Mouse (Mus musculus) heart, embryonic 15.5 days (tissue): Measurements from ENCODE around the gene Pnpo. TPM values are rescaled to one million over a fixed set of nuclear protein-coding genes. Genes with fewer than 3 reads are reported as not detected.

Experiments
- ATAC-seq: fragments of 200-750 bp; cut with Nextera tagmentation; replicated peaks from 2 replicates; pipeline ENCODE4 v1.8.0; 2017; ENCODE audit warnings: low read depth, moderate TSS enrichment; ENCODE audit not compliant: insufficient number of reproducible peaks, insufficient read depth, low FRiP score
- H3K27ac ChIP-seq: fragments of 300-500 bp; sonication (generic); 2 replicates; pipeline ENCODE4 v1.5.1; 2015; ENCODE audit warnings: mild to moderate bottlenecking, inconsistent platforms
- H3K27me3 ChIP-seq: fragments of 300-500 bp; sonication (generic); 2 replicates; pipeline ENCODE4 v1.6.1; 2015; ENCODE audit warnings: inconsistent platforms
- H3K36me3 ChIP-seq: fragments of 300-500 bp; sonication (generic); 2 replicates; pipeline ENCODE4 v1.6.1; 2015; ENCODE audit warnings: mild to moderate bottlenecking, inconsistent platforms
- H3K4me1 ChIP-seq: fragments of 300-500 bp; sonication (generic); replicated peaks from 2 replicates; pipeline ENCODE4 v1.6.1; 2015; ENCODE audit warnings: inconsistent platforms
- H3K4me2 ChIP-seq: fragments of 300-500 bp; sonication (generic); 2 replicates; pipeline ENCODE4 v1.6.1; 2015; ENCODE audit warnings: inconsistent platforms, mild to moderate bottlenecking, moderate library complexity
- H3K4me3 ChIP-seq: fragments of 300-500 bp; sonication (generic); 2 replicates; pipeline ENCODE4 v1.5.1; 2015; ENCODE audit warnings: mild to moderate bottlenecking, inconsistent platforms
- H3K9ac ChIP-seq: fragments of 300-500 bp; sonication (generic); 2 replicates; pipeline ENCODE4 v1.6.1; 2015; ENCODE audit warnings: mild to moderate bottlenecking, inconsistent platforms
- H3K9me3 ChIP-seq: fragments of 300-500 bp; sonication (generic); replicated peaks from 2 replicates; pipeline ENCODE4 v1.6.1; 2016; ENCODE audit warnings: inconsistent platforms
- WGBS: fragments of 180-500 bp; shearing (Covaris S2); methylation state at CpG from one replicate; pipeline ENCODE4 v1.1.7; 2015; ENCODE audit warnings: mixed read lengths; 5-methylcytosine and 5-hydroxymethylcytosine counted together
- polyA plus RNA-seq: library from polyadenylated mRNA; unstranded; fragments of >200 nt; fragmentation: Nextera tagmentation; extraction: Ambion mirVana; gene quantifications from 2 replicates; pipeline ENCODE4 v1.2.1, GENCODE M21; 2015

The Pnpo gene
- polyA plus RNA-seq, 1 experiment from 2014 or later, result 65.2 TPM

- Histone ChIP-seq H3K27ac (no peak overlapping the region), H3K9ac (no peak overlapping the region), H3K4me3 (no peak overlapping the region), H3K36me3 (no peaks in the 10 kb centered on the region), H3K4me2 (no peak overlapping the region), H3K27me3 (peaks cover 18% of the 10 kb centered on the region), H3K9me3 (no peaks in the 10 kb centered on the region), H3K4me1 (peaks cover 19% of the 10 kb centered on the region)
- 82% methylated on average over 13 of the region's 13 CpGs for WGBS
- no peak for ATAC-seq
These were observed 10.1 kb downstream of the Pnpo start for GRCm38 (mm10) chr11:96933562-96934276.

- no peak overlapping the region for H3K4me2 ChIP-seq
- no peak overlapping the region for H3K4me3 ChIP-seq
- H3K9ac ChIP-seq, result no peak overlapping the region
- H3K27ac ChIP-seq, result no peak overlapping the region
- no peaks in the 10 kb centered on the region for H3K9me3 ChIP-seq
- H3K36me3 ChIP-seq, result no peaks in the 10 kb centered on the region
- no peak for ATAC-seq
- H3K27me3 ChIP-seq, result peaks cover 30% of the 10 kb centered on the region
- 38% methylated on average over 8 of the region's 8 CpGs for WGBS
- H3K4me1 ChIP-seq, result peaks cover 16% of the 10 kb centered on the region
These were observed 12.3 kb downstream of the Pnpo start for GRCm38 (mm10) chr11:96931327-96932062.

DNA sequence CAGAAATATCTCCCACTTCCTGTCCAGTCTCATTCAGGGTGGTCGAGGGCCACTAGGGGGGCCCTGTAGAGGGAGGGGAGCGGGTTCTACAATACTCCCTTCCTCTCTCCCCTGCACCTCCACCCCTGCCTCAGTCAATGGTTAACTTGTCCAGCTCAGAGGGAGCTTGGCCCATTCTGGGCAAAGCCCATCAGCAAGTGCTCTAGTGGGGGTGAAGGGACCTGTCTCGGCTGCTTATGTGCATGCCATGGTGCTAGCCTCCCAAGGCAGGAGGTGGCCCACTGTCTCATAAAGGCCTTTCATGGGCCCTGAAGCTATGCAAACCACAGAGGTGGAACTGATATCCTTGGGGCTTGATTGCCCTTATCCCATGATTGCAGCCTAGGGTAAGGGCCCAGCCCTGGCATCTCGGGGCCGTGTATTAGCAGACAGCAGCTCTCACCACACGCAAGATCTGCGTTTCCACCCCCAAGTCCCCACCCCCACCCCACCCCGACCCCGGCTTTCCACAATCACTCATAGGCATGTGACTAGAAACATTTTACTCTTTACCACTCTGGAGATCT lies 13.9 kb downstream of the Pnpo start:
- Histone ChIP-seq H3K4me2 (no peak overlapping the region), H3K9me3 (no peaks in the 10 kb centered on the region), H3K4me3 (0 out of 2 replicates have a peak overlapping the region, but pooled peaks have one; percentile 4), H3K27ac (no peak overlapping the region), H3K36me3 (no peaks in the 10 kb centered on the region), H3K27me3 (peaks cover 30% of the 10 kb centered on the region), H3K4me1 (peaks cover 16% of the 10 kb centered on the region), H3K9ac (no peak overlapping the region)
- ATAC-seq, result no peak
- WGBS, result 56% methylated on average over 9 of the region's 9 CpGs

DNA sequence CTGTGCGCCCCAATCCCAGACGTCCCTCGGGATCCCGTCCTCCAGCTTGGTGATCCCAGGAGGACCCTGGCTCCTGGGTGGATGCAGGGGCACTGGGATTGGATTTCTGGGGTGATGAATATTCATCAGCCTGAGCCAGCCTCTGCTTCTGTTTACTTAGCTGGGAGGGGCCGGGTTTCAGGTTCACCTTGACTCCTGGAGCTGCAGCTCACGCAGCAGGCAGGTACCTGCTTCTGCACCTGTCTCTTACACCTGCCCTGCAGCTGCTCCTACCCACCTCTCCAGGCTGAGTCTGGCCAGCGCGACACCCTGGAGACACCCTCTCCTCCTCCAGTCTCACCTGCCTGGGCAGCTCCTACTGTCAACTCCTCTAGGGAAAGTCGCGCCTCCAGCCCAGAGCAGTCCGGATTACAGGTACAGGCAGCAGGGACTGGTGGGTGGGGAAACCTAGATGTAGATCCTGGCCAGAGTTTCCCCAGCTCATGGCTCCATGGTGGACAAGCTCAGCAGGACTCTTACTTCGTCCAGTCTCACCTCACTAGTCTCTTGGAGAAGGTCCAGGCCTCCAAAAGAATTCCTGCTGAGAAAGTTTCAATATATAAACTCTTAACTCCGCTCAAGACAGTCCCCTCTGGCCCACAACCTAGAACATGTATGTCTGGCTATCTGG lies 14.6 kb downstream of the Pnpo start:
- Histone ChIP-seq H3K9ac (no peak overlapping the region), H3K4me2 (no peak overlapping the region), H3K4me3 (0 out of 2 replicates have a peak overlapping the region, but pooled peaks have one; percentile 4), H3K4me1 (peaks cover 12% of the 10 kb centered on the region), H3K27ac (no peak overlapping the region), H3K9me3 (no peaks in the 10 kb centered on the region), H3K36me3 (no peaks in the 10 kb centered on the region), H3K27me3 (peaks cover 30% of the 10 kb centered on the region)
- peak; percentile 8; the same call in 1 of the 2 replicates for ATAC-seq
- 16% methylated on average over 13 of the region's 13 CpGs for WGBS

DNA sequence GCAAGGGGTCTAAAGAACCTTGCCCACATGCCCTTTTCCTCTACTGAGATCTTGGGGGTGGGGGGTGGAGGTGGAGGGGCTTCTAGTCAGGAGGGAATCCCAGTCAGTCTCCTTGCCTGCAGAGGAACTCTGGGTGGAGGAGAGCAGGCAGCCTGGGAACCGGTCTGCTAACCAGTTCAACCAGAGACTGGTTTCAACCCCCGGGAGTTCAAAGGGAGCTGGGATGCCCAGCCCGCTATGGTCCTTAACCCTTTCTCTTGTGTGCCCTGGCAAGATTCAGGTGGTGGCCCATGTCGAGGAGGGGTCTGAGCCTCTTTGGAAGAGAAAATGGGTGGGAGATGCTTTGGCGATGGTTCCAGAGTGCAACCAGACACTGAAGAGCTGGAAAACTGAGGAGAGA lies 15.1 kb downstream of the Pnpo start:
- no peaks in the 10 kb centered on the region for H3K9me3 ChIP-seq
- no peaks in the 10 kb centered on the region for H3K36me3 ChIP-seq
- no peak overlapping the region for H3K27ac ChIP-seq
- peaks cover 30% of the 10 kb centered on the region for H3K27me3 ChIP-seq
- no peak overlapping the region for H3K4me2 ChIP-seq
- WGBS, result 14% methylated on average over 5 of the region's 5 CpGs
- no peak overlapping the region for H3K4me3 ChIP-seq
- H3K4me1 ChIP-seq, result peaks cover 11% of the 10 kb centered on the region
- ATAC-seq, result no peak
- H3K9ac ChIP-seq, result no peak overlapping the region

DNA sequence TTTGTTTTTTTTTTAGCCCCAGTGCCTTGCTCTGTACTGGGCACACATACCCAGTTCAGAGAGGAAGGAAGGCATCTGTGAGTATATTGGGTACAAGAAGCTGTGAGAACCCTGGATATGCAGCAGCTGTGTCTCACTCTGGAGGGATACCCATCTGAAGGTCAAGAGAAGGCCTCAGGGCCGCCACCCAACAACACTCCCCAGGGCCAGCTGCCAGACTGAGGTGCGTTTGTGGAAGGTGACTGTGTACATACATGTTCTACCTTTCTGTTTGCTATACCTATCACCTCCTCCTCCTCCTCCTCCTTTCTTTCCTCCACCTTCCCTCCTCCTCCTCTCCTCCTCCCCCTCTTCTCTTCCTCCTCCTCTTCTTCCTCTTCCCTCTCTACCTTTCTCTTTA lies 15.7 kb downstream of the Pnpo start, which contains the start of gene Prr15l:
Gene Prr15l, plus strand, starts transcription at position 17 of the 400 bp plus-strand sequence.
- Histone ChIP-seq H3K36me3 (no peaks in the 10 kb centered on the region), H3K4me2 (no peak within 1 kb of the TSS), H3K4me3 (no peak within 1 kb of the TSS), H3K9ac (no peak within 1 kb of the TSS), H3K4me1 (peaks cover 9% of the 10 kb centered on the region), H3K27ac (no peak within 1 kb of the TSS), H3K9me3 (no peaks in the 10 kb centered on the region), H3K27me3 (peaks cover 30% of the 10 kb centered on the region)
- ATAC-seq, result no peak
- WGBS, result 58% methylated on average over 2 of the region's 2 CpGs

GRCm38 (mm10) chr11:96926587-96926986 lies 17.2 kb downstream of the Pnpo start:
- no peak overlapping the region for H3K27ac ChIP-seq
- H3K4me2 ChIP-seq, result no peak overlapping the region
- no peak overlapping the region for H3K4me3 ChIP-seq
- ATAC-seq, result no peak
- H3K9me3 ChIP-seq, result no peaks in the 10 kb centered on the region
- 69% methylated on average over 5 of the region's 5 CpGs for WGBS
- peaks cover 6% of the 10 kb centered on the region for H3K4me1 ChIP-seq
- H3K36me3 ChIP-seq, result no peaks in the 10 kb centered on the region
- no peak overlapping the region for H3K9ac ChIP-seq
- peaks cover 30% of the 10 kb centered on the region for H3K27me3 ChIP-seq

DNA sequence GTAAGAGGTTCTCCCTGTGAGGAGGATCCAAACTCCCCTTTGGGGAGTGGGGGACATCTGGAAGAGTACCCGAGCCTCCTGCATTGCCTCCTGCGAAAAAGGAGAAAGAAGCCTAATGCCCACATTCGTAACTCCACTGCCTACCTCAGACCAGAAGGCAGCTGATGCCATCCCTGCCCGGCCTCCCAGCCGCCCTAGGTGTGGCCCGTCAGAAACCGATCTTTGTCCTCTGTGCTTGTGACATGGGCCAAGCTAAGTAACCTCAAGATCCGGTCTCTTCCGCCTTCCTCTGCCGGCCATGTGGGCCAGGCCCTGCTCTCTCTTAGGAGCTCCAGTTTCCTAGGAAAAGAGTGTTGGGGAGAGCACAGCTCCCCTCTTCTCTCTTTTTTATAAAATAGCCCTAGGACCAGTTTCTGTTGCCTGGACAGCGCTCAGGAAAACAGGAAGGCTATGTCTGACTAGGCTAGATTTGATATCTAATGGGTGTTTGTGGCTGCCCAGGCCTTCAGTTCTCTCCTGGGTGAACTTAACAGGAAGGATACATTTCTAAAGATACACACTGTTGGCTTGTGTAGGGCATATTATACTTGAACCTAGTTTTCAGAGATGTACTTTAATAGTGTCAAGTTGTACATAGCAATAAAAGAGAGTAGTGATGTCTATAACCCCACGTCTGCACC lies 18.2 kb downstream of the Pnpo start:
- Histone ChIP-seq H3K27ac (no peak overlapping the region), H3K4me2 (no peak overlapping the region), H3K4me1 (0 out of 2 replicates have a peak, but pooled peaks cover 4% of the 10 kb centered on the region), H3K9ac (no peak overlapping the region), H3K9me3 (no peaks in the 10 kb centered on the region), H3K36me3 (no peaks in the 10 kb centered on the region), H3K4me3 (no peak overlapping the region), H3K27me3 (peaks cover 27% of the 10 kb centered on the region)
- ATAC-seq, result no peak
- WGBS, result 84% methylated on average over 12 of the region's 12 CpGs

DNA sequence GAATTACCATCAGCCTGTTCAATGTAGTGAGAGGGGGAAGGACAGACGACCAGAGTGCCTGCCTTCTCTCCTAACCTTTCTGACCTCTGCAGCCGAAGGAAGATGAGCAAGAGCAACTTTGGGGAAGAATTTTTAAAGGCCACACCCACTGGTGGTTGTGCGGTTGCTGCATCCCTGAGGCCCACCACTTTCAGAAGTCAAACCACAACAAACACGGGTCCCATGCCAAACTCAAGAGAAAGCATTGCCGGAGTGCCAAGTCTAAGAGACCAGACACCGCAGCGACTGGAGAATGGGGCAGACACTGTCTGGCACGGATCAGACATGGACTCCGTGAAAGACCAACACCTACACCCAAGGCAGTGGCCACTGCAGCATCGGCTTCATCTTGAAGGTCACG lies 18.9 kb downstream of the Pnpo start:
- Histone ChIP-seq H3K27me3 (peaks cover 24% of the 10 kb centered on the region), H3K9ac (no peak overlapping the region), H3K4me2 (no peak overlapping the region), H3K9me3 (no peaks in the 10 kb centered on the region), H3K36me3 (no peaks in the 10 kb centered on the region), H3K27ac (no peak overlapping the region), H3K4me1 (0 out of 2 replicates have a peak, but pooled peaks cover 4% of the 10 kb centered on the region), H3K4me3 (no peak overlapping the region)
- WGBS, result 72% methylated on average over 11 of the region's 11 CpGs
- ATAC-seq, result no peak

- ATAC-seq, result no peak
- no peak overlapping the region for H3K4me2 ChIP-seq
- H3K4me1 ChIP-seq, result peaks cover 13% of the 10 kb centered on the region
- no peaks in the 10 kb centered on the region for H3K27me3 ChIP-seq
- no peaks in the 10 kb centered on the region for H3K9me3 ChIP-seq
- H3K27ac ChIP-seq, result no peak overlapping the region
- H3K36me3 ChIP-seq, result no peaks in the 10 kb centered on the region
- WGBS, result 42% methylated on average over 6 of the region's 6 CpGs
- H3K4me3 ChIP-seq, result no peak overlapping the region
- H3K9ac ChIP-seq, result no peak overlapping the region
These were observed 24.8 kb downstream of the Pnpo start for GRCm38 (mm10) chr11:96919003-96919402.
